Mouse (Mus musculus) naive thymus-derived CD4-positive, alpha-beta T cell, adult 5 months (primary cell): Measurements from ENCODE around the gene Gm9602. TPM values are rescaled to one million over a fixed set of nuclear protein-coding genes. Genes with fewer than 3 reads are reported as not detected.

Experiments used
- polyA plus RNA-seq: library from polyadenylated mRNA; unstranded; fragments of 100-300 nt; shearing (Covaris generic); gene quantifications from one replicate; pipeline ENCODE4 v1.2.1, GENCODE M21; 2017

The Gm9602 gene
- polyA plus RNA-seq: not detected

DNA sequence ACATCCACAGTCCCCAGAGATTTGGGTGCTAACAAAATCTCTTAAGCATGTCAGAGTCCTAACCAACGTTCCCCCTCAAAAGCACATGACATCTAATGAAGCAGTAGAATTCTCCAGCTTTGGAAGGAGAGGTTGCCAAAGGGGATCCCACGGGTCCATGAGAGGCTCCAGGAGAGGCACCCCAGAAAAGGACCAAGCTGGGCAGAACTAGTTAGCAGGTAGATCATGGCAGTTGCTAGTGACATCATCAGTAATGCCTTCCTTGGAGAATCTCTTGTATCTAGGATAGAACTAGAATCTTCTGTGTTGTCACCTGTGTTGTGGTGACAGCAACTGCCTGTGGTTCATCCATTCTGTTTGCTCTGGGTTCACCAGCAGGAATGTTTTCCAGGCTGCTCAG is at the start of gene Gm9602:
Gene Gm9602, plus strand, starts transcription at position 301 of the 400 bp plus-strand sequence.

Other genes starting within 250 kb of the Gm9602 start
- gene Gm3047, start 220.9 kb upstream of the Gm9602 start, polyA plus RNA-seq: not detected
- gene Gm8159, start 144.0 kb upstream of the Gm9602 start, polyA plus RNA-seq: not detected
- not detected for gene Gm3239, start 112.1 kb upstream of the Gm9602 start, polyA plus RNA-seq
- gene Gm7876, start 67.1 kb upstream of the Gm9602 start, polyA plus RNA-seq: not detected
- not detected for gene Gm3252, start 49.6 kb upstream of the Gm9602 start, polyA plus RNA-seq
- not detected for gene Gm3269, start 61.8 kb downstream of the Gm9602 start, polyA plus RNA-seq
- not detected for gene Gm3264, start 79.2 kb downstream of the Gm9602 start, polyA plus RNA-seq
- gene Gm3278, start 116.1 kb downstream of the Gm9602 start, polyA plus RNA-seq: not detected
- gene Gm8297, start 207.6 kb downstream of the Gm9602 start, polyA plus RNA-seq: not detected
- gene Gm3298, start 239.6 kb downstream of the Gm9602 start, polyA plus RNA-seq: not detected